Mouse (Mus musculus): ENCODE data around the gene Pou2f2. TPM values are rescaled to one million over a fixed set of nuclear protein-coding genes. Genes with fewer than 3 reads are reported as not detected.

Gene Pou2f2
- polyA plus RNA-seq, 1 experiment, result 6.0 TPM

DNA sequence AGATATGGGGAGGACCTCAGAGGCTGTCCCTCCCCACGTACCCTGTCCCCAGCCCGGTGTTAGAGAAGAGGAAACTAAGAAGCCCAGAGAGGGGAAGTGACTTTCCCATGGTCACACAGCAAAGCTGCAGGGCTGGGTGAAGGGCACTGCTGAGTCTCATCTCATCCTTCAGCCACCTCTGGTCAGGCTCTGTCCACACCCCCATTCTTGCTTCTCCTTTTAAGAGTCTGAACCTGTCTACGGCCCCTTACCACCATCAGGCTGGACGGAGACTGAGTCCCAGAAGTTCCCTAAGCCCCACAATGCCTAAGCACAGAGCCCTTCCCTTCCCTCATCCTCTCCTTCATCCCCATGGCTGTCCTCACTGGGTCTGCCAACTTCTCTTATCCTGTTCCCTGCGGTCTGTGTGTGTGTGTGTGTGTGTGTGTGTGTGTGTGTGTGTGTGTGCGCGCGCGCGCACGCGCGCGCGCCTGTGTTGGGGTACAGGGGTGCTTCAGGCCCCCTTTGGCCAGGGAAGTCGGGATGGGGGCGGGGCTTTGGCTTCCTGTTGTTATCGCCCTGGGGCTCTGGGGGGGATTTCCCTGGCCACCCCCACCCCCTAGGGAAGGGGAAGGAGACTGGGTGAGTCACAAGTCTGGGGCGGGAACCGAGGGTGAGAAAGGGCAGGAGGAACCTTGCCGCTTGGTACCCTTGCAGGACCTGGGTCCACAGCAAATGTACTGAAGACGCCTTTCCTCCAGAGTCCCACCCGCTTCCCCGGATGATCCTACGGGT is 59.3 kb downstream of the Pou2f2 start:
- 60% methylated on average over 25 of the region's 25 CpGs for WGBS
- Histone ChIP-seq H3K4me1 (ENCODE audit: control insufficient read depth, insufficient read depth, low read length) (no peaks in the 10 kb centered on the region), H3K4me3 (replicated peaks; ENCODE audit: extremely low read depth, low read depth, low read length) (no peak overlapping the region)
- no peak for DNase-seq
- TF ChIP-seq POLR2A (IDR thresholded peaks at IDR 0.05; ENCODE audit: borderline replicate concordance, extremely low read depth, low read depth, low read length), result no peak
- no peak for TF ChIP-seq CTCF (IDR thresholded peaks at IDR 0.05; ENCODE audit: insufficient read depth, low read length)

DNA sequence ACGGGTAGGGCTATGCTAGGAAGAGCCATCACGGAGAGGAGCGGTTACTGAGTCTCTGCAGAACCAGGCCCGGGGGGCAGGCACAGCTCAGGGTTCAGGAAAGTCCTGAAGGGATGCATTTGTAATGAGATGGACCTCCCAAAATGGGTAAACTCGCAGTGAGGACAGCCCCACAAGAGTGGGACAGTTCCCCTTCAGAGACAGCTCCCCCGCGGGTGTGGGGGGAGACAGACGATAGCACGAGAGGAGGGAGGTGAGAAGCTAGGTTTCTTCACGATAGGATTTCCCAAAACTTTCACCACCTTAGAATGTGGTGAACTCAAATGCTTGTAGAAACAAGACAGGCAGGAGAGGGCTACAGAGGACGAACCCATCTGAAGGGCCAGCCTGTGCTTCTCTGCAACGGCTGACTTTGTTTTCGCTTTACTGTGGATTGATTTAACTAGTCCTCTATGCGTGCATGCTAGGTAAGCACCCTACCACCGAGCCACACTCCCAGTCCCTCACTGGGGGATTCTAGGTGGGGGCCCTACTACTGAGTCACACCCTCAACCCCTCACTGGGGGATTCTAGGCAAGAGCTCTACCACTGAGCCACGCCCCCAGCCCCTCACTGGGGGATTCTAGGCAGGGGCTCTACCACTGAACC is 66.4 kb downstream of the Pou2f2 start:
- H3K4me1 ChIP-seq (ENCODE audit: control insufficient read depth, insufficient read depth, low read length), result no peaks in the 10 kb centered on the region
- 76% methylated on average over 16 of the region's 16 CpGs for WGBS
- DNase-seq, result no peak
- no peak overlapping the region for H3K4me3 ChIP-seq (replicated peaks; ENCODE audit: extremely low read depth, low read depth, low read length)
- no peak for TF ChIP-seq POLR2A (IDR thresholded peaks at IDR 0.05; ENCODE audit: borderline replicate concordance, extremely low read depth, low read depth, low read length)
- TF ChIP-seq CTCF (IDR thresholded peaks at IDR 0.05; ENCODE audit: insufficient read depth, low read length), result no peak

DNA sequence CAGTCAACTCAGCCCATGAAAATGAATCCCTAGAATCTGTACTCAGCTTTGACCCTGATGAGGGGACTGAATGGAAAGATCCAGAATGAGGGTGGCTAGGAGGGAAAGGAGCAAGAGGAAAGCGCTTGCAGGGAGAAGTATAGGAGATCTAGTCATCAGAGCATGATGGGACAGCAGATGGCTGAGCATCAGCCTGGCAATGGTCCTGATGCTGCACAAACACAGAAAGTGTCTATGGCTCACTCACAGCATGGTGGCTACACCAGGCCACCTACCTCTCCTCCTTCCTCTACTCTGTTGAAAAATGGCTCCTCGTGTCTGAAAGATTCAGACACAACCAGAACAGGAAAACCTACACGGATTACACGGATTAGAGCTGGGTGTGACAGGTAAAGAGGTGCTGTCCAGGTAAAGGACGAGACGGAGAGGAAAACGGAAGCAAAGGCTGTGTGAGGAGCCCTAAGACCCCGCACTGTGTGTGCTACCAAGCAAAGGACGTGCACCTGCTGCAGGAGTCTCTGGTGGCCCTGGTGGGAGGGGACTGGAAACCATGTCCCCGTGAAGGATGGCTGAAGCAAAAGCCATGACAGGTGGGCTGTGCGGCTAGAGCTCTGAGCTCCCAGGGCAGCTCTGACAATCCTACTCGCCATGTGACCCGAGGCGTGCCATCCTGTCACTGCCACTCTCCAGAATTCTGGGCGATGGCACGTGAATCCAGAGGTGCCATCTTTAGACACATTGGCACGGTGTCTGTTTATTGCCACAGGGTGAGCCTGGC is 67.2 kb downstream of the Pou2f2 start:
- WGBS, result 78% methylated on average over 17 of the region's 17 CpGs
- no peak overlapping the region for H3K4me3 ChIP-seq (replicated peaks; ENCODE audit: extremely low read depth, low read depth, low read length)
- no peak for DNase-seq
- no peaks in the 10 kb centered on the region for H3K4me1 ChIP-seq (ENCODE audit: control insufficient read depth, insufficient read depth, low read length)
- no peak for TF ChIP-seq CTCF (IDR thresholded peaks at IDR 0.05; ENCODE audit: insufficient read depth, low read length)
- no peak for TF ChIP-seq POLR2A (IDR thresholded peaks at IDR 0.05; ENCODE audit: borderline replicate concordance, extremely low read depth, low read depth, low read length)

DNA sequence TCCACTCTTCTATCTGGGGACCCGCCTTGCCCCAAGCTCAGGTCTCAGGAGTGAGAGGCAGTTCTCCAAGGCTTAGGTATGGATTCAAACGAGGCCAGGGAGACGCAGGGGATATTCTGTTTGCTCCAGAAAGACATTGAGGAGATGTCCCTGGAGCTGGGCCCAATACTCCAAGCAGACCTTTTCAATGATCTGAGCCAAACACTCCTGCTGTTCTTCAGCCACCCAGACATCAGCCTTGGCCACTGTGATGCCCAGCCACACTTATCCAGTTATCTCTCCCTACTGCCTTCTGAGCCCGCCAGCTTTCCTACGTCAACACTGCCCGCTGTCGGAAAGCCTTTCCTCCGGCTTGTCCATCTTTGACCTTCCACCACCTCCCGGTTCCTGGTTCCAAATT is 69.2 kb downstream of the Pou2f2 start:
- no peak for DNase-seq
- no peaks in the 10 kb centered on the region for H3K4me1 ChIP-seq (ENCODE audit: control insufficient read depth, insufficient read depth, low read length)
- H3K4me3 ChIP-seq (replicated peaks; ENCODE audit: extremely low read depth, low read depth, low read length), result no peak overlapping the region
- TF ChIP-seq CTCF (IDR thresholded peaks at IDR 0.05; ENCODE audit: insufficient read depth, low read length) (no peak), POLR2A (IDR thresholded peaks at IDR 0.05; ENCODE audit: borderline replicate concordance, extremely low read depth, low read depth, low read length) (no peak)
- 79% methylated on average over 9 of the region's 9 CpGs for WGBS

DNA sequence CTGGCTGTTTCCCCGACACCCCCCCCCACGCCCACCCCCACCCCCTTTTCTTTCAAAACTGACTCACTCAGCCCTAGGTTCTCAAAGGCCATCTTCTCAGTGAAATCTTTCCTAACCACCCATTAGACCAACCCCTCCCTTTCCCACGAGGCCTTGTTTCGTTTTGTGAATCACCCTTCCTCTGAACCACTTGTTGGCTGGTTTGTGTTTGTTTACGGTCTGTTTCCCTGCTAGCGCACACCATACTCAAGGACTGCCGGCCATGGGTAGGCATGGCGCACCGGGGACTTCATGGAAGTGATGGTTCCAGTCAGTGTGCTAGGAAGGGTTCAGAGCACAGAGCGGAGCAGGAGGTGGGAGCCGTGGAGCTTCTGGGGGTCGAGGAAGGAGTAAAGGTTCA is 70.2 kb downstream of the Pou2f2 start:
- WGBS, result 61% methylated on average over 12 of the region's 12 CpGs
- no peak overlapping the region for H3K4me3 ChIP-seq (replicated peaks; ENCODE audit: extremely low read depth, low read depth, low read length)
- DNase-seq, result no peak
- no peak for TF ChIP-seq CTCF (IDR thresholded peaks at IDR 0.05; ENCODE audit: insufficient read depth, low read length)
- H3K4me1 ChIP-seq (ENCODE audit: control insufficient read depth, insufficient read depth, low read length), result no peaks in the 10 kb centered on the region

DNA sequence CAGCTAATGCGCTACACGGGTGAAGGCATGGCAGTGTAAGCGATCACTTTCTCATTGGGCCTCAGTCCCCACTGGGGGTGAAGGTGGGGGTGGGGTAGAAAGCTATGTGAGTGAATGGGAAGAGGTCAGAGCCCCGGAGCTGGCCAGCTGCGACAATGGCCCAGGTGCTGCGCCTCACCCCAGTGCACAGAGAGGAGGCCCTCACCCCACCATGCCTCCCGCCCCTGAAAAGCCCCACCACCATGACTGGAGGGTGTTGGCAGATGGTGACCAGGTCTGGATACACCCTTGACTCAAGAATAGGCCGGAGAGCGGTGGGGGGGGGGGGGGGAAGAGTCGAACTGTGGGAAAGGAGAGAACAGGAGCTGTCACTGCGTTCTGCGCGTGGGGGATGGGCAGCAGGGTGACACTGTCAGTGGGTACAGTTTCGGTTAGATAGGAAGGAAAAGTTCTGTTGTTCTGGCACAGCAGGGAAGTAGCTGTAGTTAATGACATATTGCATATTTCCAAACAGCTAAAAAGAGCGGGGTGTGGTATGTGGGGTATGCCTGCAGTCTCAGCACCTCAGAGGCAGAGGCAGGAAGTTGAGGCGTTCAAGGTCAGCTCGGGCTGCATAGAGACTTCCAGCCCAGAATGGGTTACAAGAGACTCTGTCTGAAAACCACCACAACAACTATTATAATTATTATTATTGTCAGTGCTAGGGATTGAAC is 72.6 kb downstream of the Pou2f2 start:
- DNase-seq, result no peak
- no peak overlapping the region for H3K4me3 ChIP-seq (replicated peaks; ENCODE audit: extremely low read depth, low read depth, low read length)
- no peaks in the 10 kb centered on the region for H3K4me1 ChIP-seq (ENCODE audit: control insufficient read depth, insufficient read depth, low read length)
- no peak for TF ChIP-seq POLR2A (IDR thresholded peaks at IDR 0.05; ENCODE audit: borderline replicate concordance, extremely low read depth, low read depth, low read length)
- TF ChIP-seq CTCF (IDR thresholded peaks at IDR 0.05; ENCODE audit: insufficient read depth, low read length), result no peak
- 25% methylated on average over 17 of the region's 17 CpGs for WGBS

DNA sequence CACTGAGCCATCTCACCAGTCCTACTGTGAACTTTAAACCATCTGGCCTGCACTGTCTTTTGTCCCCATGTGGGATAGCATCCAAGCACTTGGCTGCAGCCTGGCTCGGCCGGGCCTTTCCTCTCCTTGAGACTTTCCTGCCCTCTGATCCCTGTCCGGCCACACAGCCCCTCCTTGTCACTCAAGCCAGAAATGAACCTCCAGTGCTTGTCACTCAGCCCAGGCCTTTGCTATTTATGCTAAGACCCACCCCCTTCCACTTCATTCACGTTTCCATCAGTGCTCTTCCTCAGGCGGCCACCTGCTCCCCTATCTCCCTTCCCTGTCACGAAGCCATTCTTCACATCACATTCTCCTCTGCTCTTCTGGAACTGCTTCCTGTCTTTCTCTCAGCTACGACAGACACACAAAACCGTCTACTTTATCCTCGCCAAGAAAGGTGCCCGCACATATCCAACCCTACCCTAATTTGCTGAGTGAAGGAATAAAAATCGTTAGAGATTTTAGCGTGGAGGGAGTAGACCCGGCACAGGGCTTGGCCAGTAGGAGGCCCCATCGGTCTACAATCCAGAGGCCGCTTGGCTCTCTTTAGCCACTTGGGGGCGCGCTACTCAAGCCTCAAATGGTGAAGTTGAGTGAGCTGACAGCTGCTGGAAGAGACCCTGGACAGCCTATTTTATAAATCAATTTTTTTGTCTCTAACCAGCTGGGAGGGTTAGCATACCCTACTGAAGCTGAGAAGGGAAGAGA is 73.9 kb downstream of the Pou2f2 start:
- WGBS, result 15% methylated on average over 17 of the region's 17 CpGs
- H3K4me3 ChIP-seq (replicated peaks; ENCODE audit: extremely low read depth, low read depth, low read length), result no peak overlapping the region
- TF ChIP-seq POLR2A (IDR thresholded peaks at IDR 0.05; ENCODE audit: borderline replicate concordance, extremely low read depth, low read depth, low read length) (no peak), CTCF (IDR thresholded peaks at IDR 0.05; ENCODE audit: insufficient read depth, low read length) (peak; percentile 78)
- DNase-seq, result peak; percentile 75
- no peaks in the 10 kb centered on the region for H3K4me1 ChIP-seq (ENCODE audit: control insufficient read depth, insufficient read depth, low read length)

DNA sequence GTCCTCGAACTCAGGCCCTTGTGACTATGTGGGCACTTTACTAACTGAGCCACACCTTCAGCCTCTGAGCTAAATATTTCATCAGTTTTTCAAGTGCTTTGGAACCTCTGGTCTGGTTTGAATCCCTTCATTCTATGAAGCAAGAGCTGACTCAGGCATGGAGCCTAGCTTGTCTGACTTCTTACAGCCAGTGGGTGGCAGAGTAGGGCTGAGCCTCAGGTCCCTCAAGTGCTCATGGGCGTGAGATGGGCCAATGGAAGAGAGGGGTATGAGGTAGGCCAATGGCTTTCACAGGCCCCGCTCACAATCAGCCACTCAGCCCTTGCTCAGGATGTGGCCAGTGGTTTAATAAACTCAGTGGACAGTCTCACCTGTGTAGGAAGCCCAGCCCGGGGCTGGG is 79.9 kb downstream of the Pou2f2 start:
- TF ChIP-seq POLR2A (IDR thresholded peaks at IDR 0.05; ENCODE audit: borderline replicate concordance, extremely low read depth, low read depth, low read length) (no peak), CTCF (IDR thresholded peaks at IDR 0.05; ENCODE audit: insufficient read depth, low read length) (peak; percentile 19; the same call in 1 of the 2 replicates)
- 46% methylated on average over 4 of the region's 4 CpGs for WGBS
- no peak overlapping the region for H3K4me3 ChIP-seq (replicated peaks; ENCODE audit: extremely low read depth, low read depth, low read length)
- DNase-seq, result no peak
- no peaks in the 10 kb centered on the region for H3K4me1 ChIP-seq (ENCODE audit: control insufficient read depth, insufficient read depth, low read length)

Measured in lung, adult 2 months (tissue).